ENCODE assay signal across 12 mouse cellular contexts in the genomic region with DNA sequence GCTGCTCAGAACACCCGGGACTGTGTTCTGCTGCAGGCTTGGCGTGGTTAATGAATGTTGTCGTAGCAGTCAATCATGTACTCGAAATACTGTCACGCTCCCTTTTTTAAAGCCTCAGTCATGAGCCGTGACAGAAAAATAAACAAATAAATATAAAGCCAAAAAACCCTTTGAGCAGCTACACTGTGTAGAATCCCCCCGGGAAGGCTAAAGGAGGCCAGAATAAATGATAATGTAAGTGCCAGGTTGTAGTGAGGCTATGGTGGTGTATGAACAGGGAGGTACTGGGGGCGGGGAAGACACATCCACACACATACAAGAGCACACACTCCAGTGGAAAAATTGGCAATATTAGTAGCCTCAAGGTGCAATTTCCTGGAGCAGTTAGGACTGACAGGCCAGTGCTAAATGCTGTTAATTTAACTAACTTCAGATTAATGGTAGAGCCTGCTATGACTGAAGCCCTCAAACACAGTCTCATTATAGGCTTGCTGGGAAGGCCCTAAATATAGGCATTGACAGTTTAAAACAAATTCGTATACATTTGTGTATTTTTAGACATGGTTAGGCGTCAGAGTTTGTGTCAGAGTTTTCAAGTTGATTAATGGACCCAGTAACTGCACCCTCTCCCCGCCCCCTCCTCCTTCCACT.
DNase-seq lines count a peak whose midpoint lies in the region; ATAC-seq and TF ChIP-seq lines count a peak whose summit lies in the region.
"Had no signal": no experiment of that assay in that cellular context is flagged by ENCODE, and none has a peak within 500 bp of the region (broad histone marks: within the 10 kb centered on the region; RNA-seq: fewer than 3 reads in every experiment).

No protein-coding gene starts in this region.

- DNase-seq in forebrain, embryonic 11.5 days (ENCODE audit: low spot score) = no peak
- DNase-seq in kidney, postnatal 0 days (ENCODE audit: low spot score) = peak; percentile 36
- no peak for DNase-seq in kidney, adult 8-10 months
- DNase-seq in left cerebral cortex, postnatal 25 days (ENCODE audit: low spot score in 2 of 2) = no peak
- DNase-seq: cerebellum, adult 8-10 months; lung, postnatal 4 days; right cerebral cortex, postnatal 4 days; thymus, postnatal 14 days had no signal

- H3K27me3 ChIP-seq in forebrain, embryonic 12.5 days = peaks cover 19% of the 10 kb centered on the region; the same call in 1 of the 2 replicates
- H3K27me3 ChIP-seq in forebrain, embryonic 11.5 days (ENCODE audit: control insufficient read depth, insufficient read depth, low read length) = no peaks in the 10 kb centered on the region
- no peaks in the 10 kb centered on the region for H3K27me3 ChIP-seq in kidney, postnatal 0 days (ENCODE audit: insufficient read depth, low read length)
- H3K27me3 ChIP-seq in hindbrain, embryonic 15.5 days = no peaks in the 10 kb centered on the region
- H3K27me3 ChIP-seq in neural tube, embryonic 13.5 days = peaks cover 8% of the 10 kb centered on the region; the same call in 1 of the 2 replicates

- 0 out of 2 replicates have a peak overlapping the region, but pooled peaks have one; percentile 13 for H3K4me2 ChIP-seq in forebrain, embryonic 12.5 days
- no peak overlapping the region for H3K4me2 ChIP-seq in forebrain, embryonic 11.5 days (ENCODE audit: low read depth, low read length, severe bottlenecking)
- H3K4me2 ChIP-seq in kidney, postnatal 0 days (ENCODE audit: low read length) = peak overlapping the region; percentile 15; the same call in 1 of the 2 replicates
- 0 out of 2 replicates have a peak overlapping the region, but pooled peaks have one; percentile 16 for H3K4me2 ChIP-seq in hindbrain, embryonic 15.5 days
- no peak overlapping the region; the same call in 1 of the 2 replicates for H3K4me2 ChIP-seq in neural tube, embryonic 13.5 days

- no peak overlapping the region for H3K9ac ChIP-seq in forebrain, embryonic 12.5 days
- no peak overlapping the region for H3K9ac ChIP-seq in forebrain, embryonic 11.5 days (ENCODE audit: low read length)
- no peak overlapping the region for H3K9ac ChIP-seq in kidney, postnatal 0 days (ENCODE audit: low read depth, low read length)
- no peak overlapping the region for H3K9ac ChIP-seq in hindbrain, embryonic 15.5 days
- no peak overlapping the region for H3K9ac ChIP-seq in neural tube, embryonic 13.5 days

- 42% methylated on average over 11 of the region's 11 CpGs for WGBS in forebrain, embryonic 12.5 days
- WGBS in forebrain, embryonic 11.5 days = 62% methylated on average over 11 of the region's 11 CpGs
- WGBS in kidney, postnatal 0 days = 24% methylated on average over 11 of the region's 11 CpGs
- WGBS in hindbrain, embryonic 15.5 days = 33% methylated on average over 11 of the region's 11 CpGs
- WGBS in neural tube, embryonic 13.5 days = 19% methylated on average over 11 of the region's 11 CpGs

- intact Hi-C loops in left cerebral cortex, postnatal 25 days (cut with DNase I) = no loop called here

- H3K36me3 ChIP-seq in forebrain, embryonic 12.5 days (replicated peaks) = no peaks in the 10 kb centered on the region
- H3K36me3 ChIP-seq in forebrain, embryonic 11.5 days (ENCODE audit: control insufficient read depth, insufficient read depth, low read length) = no peaks in the 10 kb centered on the region
- no peaks in the 10 kb centered on the region for H3K36me3 ChIP-seq in kidney, postnatal 0 days (ENCODE audit: insufficient read depth, low read length)
- H3K36me3 ChIP-seq in hindbrain, embryonic 15.5 days = no peaks in the 10 kb centered on the region
- H3K36me3 ChIP-seq in neural tube, embryonic 13.5 days = no peaks in the 10 kb centered on the region

- H3K9me3 ChIP-seq in forebrain, embryonic 12.5 days = no peaks in the 10 kb centered on the region
- H3K9me3 ChIP-seq in forebrain, embryonic 11.5 days (ENCODE audit: control insufficient read depth, low read length) = no peaks in the 10 kb centered on the region
- H3K9me3 ChIP-seq in kidney, postnatal 0 days (replicated peaks; ENCODE audit: low read length) = no peaks in the 10 kb centered on the region
- no peaks in the 10 kb centered on the region for H3K9me3 ChIP-seq in hindbrain, embryonic 15.5 days
- no peaks in the 10 kb centered on the region for H3K9me3 ChIP-seq in neural tube, embryonic 13.5 days

- H3K4me1 ChIP-seq in forebrain, embryonic 12.5 days = peaks cover 37% of the 10 kb centered on the region
- peaks cover 9% of the 10 kb centered on the region for H3K4me1 ChIP-seq in forebrain, embryonic 11.5 days (replicated peaks; ENCODE audit: control insufficient read depth, insufficient read depth, low read length)
- no peaks in the 10 kb centered on the region for H3K4me1 ChIP-seq in kidney, postnatal 0 days (replicated peaks; ENCODE audit: insufficient read depth, low read length)
- H3K4me1 ChIP-seq in hindbrain, embryonic 15.5 days (replicated peaks) = peaks cover 18% of the 10 kb centered on the region
- H3K4me1 ChIP-seq in neural tube, embryonic 13.5 days (replicated peaks) = peaks cover 30% of the 10 kb centered on the region

- ATAC-seq in forebrain, embryonic 12.5 days (ENCODE audit: low FRiP score) = peak; percentile 33; the same call in 1 of the 2 replicates
- ATAC-seq in forebrain, embryonic 11.5 days (replicated peaks; ENCODE audit: low FRiP score) = no peak
- no peak for ATAC-seq in kidney, postnatal 0 days (replicated peaks; ENCODE audit: low FRiP score, low read depth)
- 0 out of 2 replicates have a peak, but pooled peaks have one; percentile 54 for ATAC-seq in hindbrain, embryonic 15.5 days (ENCODE audit: low FRiP score, low read depth)
- ATAC-seq in neural tube, embryonic 13.5 days (ENCODE audit: low read depth) = peak; percentile 69
- no peak for ATAC-seq in inflammation-experienced regulatory T-cells, adult 6 months

- TF ChIP-seq CTCF in kidney, postnatal 0 days (IDR thresholded peaks at IDR 0.05; ENCODE audit: low read depth) = no peak

- no peak overlapping the region for H3K4me3 ChIP-seq in forebrain, embryonic 12.5 days (replicated peaks)
- no peak overlapping the region for H3K4me3 ChIP-seq in forebrain, embryonic 11.5 days (ENCODE audit: low read depth, low read length)
- H3K4me3 ChIP-seq in kidney, postnatal 0 days (replicated peaks; ENCODE audit: low read depth, low read length) = no peak overlapping the region
- H3K4me3 ChIP-seq in hindbrain, embryonic 15.5 days = no peak overlapping the region
- H3K4me3 ChIP-seq in neural tube, embryonic 13.5 days = no peak overlapping the region

- H3K27ac ChIP-seq in forebrain, embryonic 12.5 days = no peak overlapping the region
- no peak overlapping the region for H3K27ac ChIP-seq in forebrain, embryonic 11.5 days (ENCODE audit: low read depth, low read length)
- H3K27ac ChIP-seq in kidney, postnatal 0 days = no peak overlapping the region
- no peak overlapping the region for H3K27ac ChIP-seq in hindbrain, embryonic 15.5 days (replicated peaks)
- no peak overlapping the region for H3K27ac ChIP-seq in neural tube, embryonic 13.5 days (replicated peaks)

Comparison
In these comparisons a context has a peak if more than half of its experiments do, and no peak if none do; other contexts are left out.
1. ATAC-seq: peak in forebrain, embryonic 12.5 days (single experiment), hindbrain, embryonic 15.5 days (single experiment) and neural tube, embryonic 13.5 days (single experiment); none in forebrain, embryonic 11.5 days (single experiment), kidney, postnatal 0 days (single experiment) and inflammation-experienced regulatory T-cells, adult 6 months (single experiment).
2. H3K4me2 ChIP-seq: peak in forebrain, embryonic 12.5 days (single experiment), kidney, postnatal 0 days (single experiment) and hindbrain, embryonic 15.5 days (single experiment); none in forebrain, embryonic 11.5 days (single experiment) and neural tube, embryonic 13.5 days (single experiment).